Mouse (Mus musculus): Measurements from ENCODE around the gene Gm10295.

The Gm10295 gene

GRCm38 (mm10) chr7:71351364-71351763 lies at the start of gene Gm10295:
Gm10295 (minus strand) TSS chr7:71351485.
- no peak for DNase-seq

- no peak for DNase-seq
Measured at GRCm38 (mm10) chr7:71401032-71401431, 49.7 kb upstream of the Gm10295 start.

GRCm38 (mm10) chr7:71399891-71400632 lies 48.8 kb upstream of the Gm10295 start:
- DNase-seq = no peak

- DNase-seq = no peak
Measured at GRCm38 (mm10) chr7:71398959-71399756, 47.9 kb upstream of the Gm10295 start.

- DNase-seq = no peak
Measured at GRCm38 (mm10) chr7:71398389-71398788, 47.1 kb upstream of the Gm10295 start.

- no peak for DNase-seq
Measured at GRCm38 (mm10) chr7:71392795-71393341, 41.6 kb upstream of the Gm10295 start.

- no peak for DNase-seq
Measured at GRCm38 (mm10) chr7:71391333-71391732, 40.0 kb upstream of the Gm10295 start.

GRCm38 (mm10) chr7:71390291-71390690 lies 39.0 kb upstream of the Gm10295 start:
- no peak for DNase-seq

GRCm38 (mm10) chr7:71386050-71386449 lies 34.8 kb upstream of the Gm10295 start:
- DNase-seq = no peak

- no peak for DNase-seq
Measured at GRCm38 (mm10) chr7:71384921-71385320, 33.6 kb upstream of the Gm10295 start.

GRCm38 (mm10) chr7:71383341-71384130 lies 32.3 kb upstream of the Gm10295 start:
- no peak for DNase-seq

- DNase-seq = no peak
Measured at GRCm38 (mm10) chr7:71379826-71380825, 28.8 kb upstream of the Gm10295 start.

GRCm38 (mm10) chr7:71378812-71379760 lies 27.8 kb upstream of the Gm10295 start:
- peak; percentile 9 for DNase-seq

GRCm38 (mm10) chr7:71377983-71378382 lies 26.7 kb upstream of the Gm10295 start:
- DNase-seq = no peak

GRCm38 (mm10) chr7:71374059-71374458 lies 22.8 kb upstream of the Gm10295 start:
- DNase-seq = no peak

GRCm38 (mm10) chr7:71371916-71372315 lies 20.6 kb upstream of the Gm10295 start:
- no peak for DNase-seq

GRCm38 (mm10) chr7:71370746-71371145 lies 19.5 kb upstream of the Gm10295 start:
- no peak for DNase-seq

- no peak for DNase-seq
Measured at GRCm38 (mm10) chr7:71370128-71370527, 18.8 kb upstream of the Gm10295 start.

- no peak for DNase-seq
Measured at GRCm38 (mm10) chr7:71368543-71369181, 17.4 kb upstream of the Gm10295 start.

GRCm38 (mm10) chr7:71355596-71355995 lies 4.3 kb upstream of the Gm10295 start:
- DNase-seq = no peak

Data from thymus, postnatal 4 days (tissue).